Mouse (Mus musculus): Measurements from ENCODE around the gene Trim54.

DNA sequence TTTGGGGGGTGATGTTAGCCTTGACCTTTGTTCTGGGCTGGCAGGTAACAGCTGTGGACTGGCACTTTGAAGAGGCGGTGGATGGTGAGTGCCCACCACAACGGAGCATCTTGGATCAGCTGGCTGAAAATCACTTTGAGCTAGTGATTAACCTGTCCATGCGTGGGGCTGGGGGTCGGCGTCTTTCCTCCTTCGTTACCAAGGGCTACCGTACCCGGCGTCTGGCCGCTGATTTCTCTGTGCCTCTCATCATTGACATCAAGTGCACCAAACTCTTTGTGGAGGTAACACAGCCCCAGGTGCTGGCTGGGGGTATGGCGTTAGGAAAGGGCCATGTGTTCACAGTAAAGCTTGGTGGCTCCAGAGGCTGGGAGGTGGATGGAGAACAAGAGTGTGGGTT, 44.7 kb upstream of the Trim54 start:
- TF ChIP-seq CTCF (IDR thresholded peaks at IDR 0.05) (no peak), EP300 (IDR thresholded peaks at IDR 0.05) (no peak)
